Mouse (Mus musculus) right cerebral cortex, adult 2 months (tissue): ENCODE results near the gene Tenm1.

Source experiments
- DNase-seq, 2 experiments: peaks; one replicate each; pipeline ENCODE4 v3.0.0; 2021 to 2022; ENCODE audit warnings: low spot score in 2 of 2

Tenm1 gene

DNA sequence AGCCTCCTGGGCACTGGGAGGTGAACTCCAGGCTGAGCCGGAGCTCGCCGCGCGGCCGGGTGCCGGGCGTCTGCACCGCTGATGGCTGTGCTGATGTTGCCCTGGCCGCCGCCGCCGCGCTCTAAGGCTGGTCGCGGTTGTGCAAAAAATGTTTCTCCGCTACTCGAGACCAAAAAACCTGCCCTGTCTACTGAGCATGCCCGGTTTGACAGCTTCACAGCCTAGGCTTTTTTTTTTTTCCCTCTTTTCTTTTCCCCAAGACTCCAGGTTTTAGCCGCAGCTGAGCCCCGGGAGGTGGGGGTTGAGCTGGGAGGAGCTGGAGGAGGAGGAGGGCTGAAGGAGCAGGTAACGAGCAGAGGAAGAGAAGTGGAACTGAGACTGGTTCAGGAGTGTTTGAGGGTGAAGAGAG is at the start of gene Tenm1:
Gene Tenm1, minus strand, starts transcription at position 272 of the 409 bp plus-strand sequence.
- DNase-seq: peak; percentile 30 to 56

DNA sequence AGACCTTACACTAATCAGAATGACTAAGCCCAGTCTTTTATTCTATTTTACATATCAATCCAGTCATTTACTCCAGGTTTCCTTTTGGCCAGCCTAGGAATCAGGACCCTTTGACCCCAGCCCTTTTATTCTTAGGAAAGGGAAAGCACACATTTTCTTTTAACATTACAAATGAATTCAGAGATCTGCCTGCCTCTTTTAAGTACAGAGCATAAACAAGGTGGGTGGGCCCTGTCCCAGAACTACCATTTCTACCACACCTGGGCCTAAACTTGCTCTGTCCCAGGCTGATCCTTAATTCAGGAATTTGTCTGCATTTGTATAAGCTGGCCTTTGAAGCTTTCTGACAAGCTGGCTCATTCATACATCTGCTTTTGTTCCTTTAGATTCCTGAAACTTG is 38.4 kb upstream of the Tenm1 start:
- DNase-seq: no peak

DNA sequence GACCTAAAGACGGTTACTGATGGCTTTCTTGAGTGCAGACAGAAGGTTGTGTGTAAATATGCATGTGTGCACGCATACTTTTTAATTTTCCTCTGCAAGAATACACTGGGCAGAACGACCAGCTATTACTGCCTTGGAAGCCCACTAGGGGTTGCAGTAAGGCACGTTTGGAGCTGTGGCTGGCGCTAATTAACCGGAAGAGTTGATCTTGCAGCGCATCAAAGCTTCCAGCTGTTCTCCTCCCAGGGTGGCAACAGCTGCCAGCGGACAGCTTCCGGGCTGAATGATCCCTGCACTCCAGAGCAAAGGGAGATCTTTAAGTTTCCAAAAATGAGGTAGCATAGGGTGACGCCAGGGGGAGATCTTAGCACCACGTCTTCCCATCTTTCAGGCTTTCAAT is 1.7 kb upstream of the Tenm1 start:
- DNase-seq: no peak

DNA sequence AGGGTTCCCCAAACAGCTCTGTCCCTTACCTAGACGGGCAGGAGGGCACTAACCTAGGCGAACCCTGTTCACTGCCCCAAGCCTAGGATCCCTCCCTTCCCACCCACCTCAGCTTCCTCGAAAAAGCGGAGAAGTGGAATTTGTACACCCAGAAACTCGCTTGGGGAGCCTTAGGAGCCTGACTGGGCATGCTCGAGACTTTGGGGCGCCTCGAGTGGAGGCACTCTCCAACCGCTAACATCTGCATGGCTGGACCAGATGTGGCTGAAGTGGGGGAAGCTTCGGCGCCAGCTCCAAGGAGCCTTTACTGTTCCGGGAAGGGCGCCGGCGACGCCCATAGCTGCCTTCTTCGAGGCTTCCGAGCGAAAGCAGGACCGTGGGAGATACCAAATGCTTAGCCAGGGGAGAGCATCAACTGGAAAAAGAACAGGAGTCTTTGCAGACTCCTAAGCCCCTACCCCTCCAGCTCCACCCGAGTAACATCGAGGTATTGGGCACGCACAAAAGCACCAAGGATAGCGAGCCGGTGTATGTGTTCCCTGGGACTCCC is 1.1 kb upstream of the Tenm1 start:
- peak; percentile 22 to 40 for DNase-seq

DNA sequence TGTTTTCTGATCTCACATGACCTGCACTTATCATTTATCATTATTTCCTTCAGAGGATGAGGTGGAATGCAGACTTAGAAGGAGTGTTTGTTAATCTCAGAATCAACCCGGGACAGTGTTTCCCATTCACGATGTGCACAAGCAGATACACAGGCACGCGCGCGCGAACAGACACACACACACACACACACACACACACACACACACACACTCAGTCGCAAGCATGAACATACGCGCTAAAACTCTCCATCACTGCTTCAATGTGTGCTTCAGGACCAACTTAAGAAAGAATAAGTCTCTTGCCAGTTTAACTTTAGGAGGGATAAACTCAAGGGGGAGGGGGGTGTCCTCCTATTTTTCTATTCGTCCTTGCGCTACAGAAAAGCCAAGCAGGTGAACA is 411 bp upstream of the Tenm1 start:
- DNase-seq: peak in 1 of 2 experiments; percentile 27

DNA sequence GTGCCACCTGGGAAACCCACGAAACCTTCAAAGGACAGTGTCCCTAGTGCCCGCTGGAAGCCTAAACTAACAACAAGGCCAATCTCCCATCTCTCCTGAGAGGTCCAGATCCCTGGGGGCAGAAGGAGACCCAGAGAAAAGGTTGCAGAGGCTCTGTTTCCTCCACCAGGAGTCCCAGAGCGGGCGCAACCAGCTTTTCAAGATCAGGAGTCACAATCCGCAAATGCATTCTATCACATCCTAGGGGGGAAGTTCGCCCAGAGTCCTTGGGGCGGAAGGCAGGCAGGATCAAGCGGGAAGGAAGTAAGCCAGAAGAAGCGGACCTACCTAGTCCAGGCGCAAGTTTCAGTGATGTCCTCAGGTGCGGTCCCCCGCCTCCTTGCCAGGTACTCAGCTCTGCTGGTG is 963 bp downstream of the Tenm1 start:
- peak; percentile 18 to 32 for DNase-seq

DNA sequence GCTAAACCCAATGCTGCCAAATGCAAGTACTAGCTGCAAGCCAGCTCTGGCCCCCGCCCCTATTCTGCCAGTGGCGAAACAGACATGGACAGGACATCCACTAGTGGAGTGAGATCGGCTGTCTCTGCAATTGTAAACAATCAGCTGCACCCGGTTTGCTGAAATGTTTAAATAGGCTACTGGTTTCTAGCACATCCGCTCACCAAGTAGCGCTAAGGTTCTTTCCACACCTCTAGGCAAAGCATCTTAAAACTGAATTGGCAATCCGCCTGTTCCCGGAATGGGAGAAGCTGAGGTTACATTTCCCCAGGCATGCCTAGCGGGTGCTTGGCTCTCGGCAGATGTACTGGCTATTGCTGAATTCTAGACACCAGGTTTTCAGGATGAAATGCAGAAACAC is 1.8 kb downstream of the Tenm1 start:
- DNase-seq: peak; percentile 27 to 42

DNA sequence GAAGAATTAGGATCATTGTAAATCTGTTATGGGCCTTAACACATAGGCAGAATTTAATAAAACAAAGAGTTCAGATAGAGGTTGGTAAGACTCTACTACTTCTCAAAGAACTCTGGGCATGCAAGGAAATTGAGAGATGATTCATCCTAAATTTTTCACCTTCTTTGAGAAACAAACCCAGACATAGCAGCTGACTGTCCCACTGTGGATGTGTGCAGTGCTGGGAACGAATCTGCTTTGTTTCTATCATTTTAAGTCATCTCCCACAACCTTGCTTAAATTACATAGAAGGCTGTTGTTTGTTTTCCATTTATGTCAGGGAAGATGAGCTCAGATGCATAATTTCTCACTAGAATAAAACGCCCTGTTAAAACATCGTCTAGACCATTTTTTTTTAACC is 31.0 kb downstream of the Tenm1 start:
- DNase-seq: no peak

DNA sequence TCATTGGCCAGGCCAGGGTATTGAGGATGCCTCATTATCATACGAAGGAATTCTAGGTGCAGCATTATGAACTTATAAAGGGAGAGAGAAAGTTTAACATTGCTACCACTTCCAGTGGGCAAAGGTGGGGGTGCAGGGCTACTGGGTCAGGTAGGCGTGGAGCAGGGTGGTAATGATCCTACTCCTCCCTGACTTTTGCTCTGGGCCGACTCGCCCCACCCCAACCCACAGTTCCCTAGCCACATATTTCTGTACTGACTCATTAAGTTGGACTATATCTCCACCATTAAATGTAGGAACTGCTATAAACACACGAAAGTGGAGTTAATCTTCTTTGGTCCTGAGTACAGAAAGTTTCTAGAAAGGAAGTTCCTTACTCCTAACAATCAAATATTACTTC is 40.8 kb downstream of the Tenm1 start:
- DNase-seq: no peak

DNA sequence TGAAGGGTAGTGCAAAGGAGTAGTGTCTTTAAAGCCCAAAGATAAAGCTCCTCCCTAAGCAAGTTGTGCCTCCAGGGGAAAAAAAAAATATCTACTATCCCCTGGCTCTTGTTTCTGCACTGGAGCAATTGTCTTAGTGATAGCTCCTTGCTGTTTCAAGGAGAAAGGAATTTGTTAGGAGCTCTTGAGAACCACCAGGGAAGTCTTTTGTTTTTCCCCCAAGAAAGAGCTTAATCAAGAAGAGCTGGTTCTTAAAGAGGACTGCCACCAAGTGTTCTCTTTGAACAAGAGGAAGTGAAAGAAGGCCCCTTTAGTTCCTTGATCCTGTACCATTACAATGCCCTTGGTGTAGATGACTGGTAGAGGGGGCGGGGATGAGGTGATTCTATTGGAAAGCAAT is 56.4 kb downstream of the Tenm1 start:
- no peak for DNase-seq

DNA sequence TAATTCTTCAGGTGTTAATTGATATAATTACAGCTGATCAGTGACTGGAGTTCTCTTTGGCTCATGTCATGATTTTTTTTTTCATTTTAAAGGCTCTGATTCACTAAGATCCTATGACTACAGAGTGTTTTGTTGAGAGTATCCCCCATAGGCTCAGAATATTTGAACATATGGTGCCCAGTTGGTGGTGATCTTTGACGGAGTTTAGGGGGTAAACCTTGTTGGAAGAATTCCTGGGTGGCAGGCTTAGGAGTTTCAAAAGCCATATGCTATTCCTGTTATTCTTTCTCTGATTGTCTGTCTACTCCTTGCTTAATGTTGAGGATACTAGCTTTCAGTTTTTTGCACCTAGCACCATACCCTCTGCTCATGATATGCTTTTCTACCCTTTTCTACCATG is 109.6 kb downstream of the Tenm1 start:
- DNase-seq: no peak

DNA sequence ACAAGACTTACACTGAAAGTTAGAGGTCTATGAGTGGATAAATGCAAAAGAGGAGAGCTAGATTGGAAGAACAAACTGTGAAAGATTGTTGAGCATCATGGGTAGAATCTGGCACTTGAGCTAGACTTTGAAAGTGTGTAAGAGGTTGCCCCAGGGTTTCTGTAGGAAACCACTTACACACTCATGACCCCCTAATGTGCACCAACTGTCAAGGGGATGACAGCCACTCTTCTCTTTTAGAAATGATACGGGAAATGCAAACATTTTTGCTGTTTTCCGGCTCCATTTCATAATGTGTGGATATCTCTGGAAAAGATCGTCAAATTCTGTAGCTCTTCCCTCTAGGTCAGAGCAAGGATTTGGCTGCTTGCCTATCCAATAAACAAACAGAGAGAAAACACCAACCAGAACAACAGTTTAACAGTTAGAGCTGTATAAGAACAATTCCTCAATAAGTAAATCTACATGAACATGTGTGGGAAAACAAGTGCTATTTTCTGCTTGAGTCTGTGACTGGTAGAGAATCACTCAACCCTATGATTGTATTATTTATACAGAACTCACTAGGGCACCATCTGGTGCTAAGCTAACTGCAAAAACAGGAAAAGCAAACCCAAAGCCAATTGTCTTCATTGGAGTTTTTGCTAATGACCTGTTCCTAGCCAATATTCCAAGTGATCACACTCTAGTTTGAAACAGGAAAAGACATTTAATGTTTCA is 111.0 kb downstream of the Tenm1 start:
- DNase-seq: no peak

DNA sequence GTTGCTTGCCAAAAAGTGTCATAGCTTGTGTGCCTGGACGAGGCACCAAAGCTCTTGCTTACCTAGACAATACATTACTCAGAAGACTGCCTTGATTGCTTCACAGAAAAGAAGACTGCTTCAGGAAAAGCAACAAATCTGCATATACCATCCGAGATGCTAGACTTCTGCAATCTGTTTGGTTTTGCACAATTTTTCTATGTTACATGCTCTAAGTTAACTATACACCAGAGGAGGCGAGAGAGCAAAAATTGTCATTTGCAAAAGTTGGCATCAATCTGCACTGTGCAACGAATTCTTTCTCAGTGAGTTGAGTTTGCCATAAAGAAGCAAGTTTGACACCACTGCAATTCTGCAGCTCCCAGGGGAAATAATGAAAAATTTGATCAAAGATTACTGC is 193.1 kb downstream of the Tenm1 start:
- DNase-seq: no peak

DNA sequence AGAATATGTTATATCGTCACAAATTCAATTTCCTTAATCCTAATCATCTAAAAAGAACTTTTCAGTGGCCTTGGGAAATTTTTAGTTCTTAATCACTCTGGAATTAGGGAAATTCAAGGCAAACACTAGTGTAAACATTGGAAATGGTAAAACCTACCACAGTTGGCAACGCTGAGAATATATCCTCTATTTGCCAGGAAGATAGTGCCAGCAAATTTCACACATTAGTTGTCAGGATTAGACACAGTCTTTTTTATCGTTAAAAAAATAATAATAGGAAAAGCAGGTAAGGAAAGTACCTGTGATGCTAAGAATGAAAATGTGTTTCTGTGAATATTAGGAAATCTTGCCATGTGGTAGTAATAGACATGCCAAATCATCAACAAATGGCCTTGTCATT is 223.9 kb downstream of the Tenm1 start:
- DNase-seq: no peak

DNA sequence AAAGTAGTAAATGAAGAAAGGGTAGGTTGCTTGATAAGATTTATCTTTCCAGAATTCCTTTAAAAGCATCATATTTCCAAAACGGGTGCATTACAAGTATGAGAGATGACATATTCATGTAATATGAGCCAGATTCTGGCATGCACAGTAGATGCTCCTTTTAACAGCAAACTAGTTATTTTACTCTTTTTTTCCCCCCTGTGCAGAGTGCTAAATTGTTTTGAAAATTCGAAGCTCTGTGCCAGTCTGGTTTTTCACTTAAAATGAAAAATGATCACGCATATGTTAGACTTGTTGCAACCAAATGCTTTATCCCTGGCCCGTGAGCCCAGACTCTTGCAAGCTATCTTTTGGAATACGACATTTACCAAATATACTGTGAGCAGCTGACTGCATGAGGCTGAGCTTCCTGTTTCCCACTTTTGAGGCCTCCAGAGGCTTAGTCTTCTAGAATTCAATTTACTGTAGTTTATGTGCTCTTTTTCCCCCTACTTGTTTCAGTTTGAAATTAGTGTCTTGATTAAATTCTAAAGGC is 226.6 kb downstream of the Tenm1 start:
- DNase-seq: no peak

DNA sequence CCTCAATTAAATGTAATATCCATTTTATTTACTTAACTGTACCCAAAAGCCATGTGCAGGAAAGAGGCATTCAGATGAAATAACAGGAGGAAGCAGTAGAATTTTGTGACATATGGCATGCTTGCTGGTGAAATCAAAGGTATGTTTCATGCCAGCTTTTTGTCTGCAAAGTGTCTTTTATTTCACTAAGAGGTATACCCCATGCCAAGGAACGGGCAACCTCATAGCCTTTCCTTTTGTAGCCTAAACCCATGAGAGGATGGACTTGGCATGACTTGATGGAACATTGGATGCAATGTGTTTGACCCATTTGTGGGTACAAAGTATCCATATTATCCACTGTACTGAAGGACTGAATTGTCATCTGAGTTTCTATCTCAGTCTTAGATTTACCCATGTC is 246.0 kb downstream of the Tenm1 start:
- no peak for DNase-seq

DNA sequence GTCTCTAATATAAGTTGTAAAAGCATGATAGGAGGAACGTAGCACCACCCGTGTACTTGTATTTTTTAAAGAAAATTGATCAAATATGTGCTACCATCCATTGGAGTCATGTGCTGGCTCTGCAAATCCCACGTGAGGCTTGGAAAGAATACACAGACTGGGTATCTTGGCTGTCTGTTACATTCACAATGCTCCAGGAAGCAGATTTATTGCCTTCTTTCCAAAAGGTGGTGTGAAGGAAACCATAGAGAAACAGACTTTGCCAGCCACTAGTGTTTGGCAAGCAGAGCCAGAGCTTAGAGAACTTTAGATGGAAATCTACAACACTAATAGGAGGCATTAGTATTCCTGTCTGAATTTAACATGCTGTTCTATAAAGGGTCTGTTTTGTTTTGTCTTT is 277.4 kb downstream of the Tenm1 start:
- DNase-seq: no peak

DNA sequence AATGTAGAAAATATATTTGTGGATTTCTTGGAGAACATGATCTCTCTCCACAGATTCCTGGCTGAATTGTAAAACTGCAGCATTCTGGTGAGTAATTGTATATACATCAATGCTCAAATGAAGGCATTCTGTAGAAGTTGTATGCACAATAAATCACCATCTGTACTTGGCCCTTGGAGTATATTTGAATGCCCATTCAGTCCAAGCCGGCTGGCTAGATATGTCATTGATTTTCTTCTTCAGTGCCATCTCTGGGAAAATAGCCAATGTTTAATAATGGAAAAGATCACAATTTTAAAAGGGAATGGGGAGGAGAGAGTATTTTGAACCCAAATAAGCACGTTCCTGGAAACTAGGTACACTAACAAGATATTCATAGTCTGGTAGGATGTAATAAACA is 299.2 kb downstream of the Tenm1 start:
- no peak for DNase-seq

DNA sequence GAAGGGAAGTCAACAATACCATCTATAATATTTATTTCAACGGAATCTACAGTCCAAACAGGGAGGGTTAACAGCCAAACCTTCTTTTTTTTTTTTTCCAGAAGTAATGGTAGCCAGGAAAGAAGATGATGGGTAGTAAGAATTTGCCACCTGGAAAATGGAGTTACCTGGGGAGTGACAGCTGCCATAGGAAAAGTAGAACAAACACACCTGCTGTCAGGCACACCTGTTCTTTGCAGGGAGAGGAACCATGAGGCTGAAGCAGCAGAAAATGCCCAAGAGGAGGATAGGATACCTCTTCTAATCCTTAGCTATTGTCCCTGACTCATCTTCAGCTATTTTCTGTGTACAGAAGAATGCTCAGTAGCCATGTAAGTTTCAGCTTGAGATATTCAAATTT is 306.4 kb downstream of the Tenm1 start:
- DNase-seq: no peak

DNA sequence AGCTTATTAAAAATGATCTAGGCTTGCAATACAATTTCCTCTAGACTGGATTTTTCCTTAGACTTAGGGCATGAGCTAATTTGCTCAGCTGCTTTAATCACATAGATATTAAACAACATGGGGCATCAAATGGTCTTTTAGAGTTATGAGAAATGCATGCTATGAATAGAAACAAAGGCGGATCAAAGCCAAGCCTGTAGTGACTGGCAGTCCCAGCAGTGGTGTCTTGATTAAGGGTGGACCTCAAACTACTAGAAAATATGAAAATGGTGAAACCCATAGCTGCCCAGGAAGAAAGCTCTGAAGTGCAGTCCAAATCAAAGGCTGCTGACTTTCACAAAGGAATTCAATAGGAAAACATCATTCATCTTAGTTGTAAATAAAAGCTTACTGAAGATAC is 306.9 kb downstream of the Tenm1 start:
- DNase-seq: no peak

DNA sequence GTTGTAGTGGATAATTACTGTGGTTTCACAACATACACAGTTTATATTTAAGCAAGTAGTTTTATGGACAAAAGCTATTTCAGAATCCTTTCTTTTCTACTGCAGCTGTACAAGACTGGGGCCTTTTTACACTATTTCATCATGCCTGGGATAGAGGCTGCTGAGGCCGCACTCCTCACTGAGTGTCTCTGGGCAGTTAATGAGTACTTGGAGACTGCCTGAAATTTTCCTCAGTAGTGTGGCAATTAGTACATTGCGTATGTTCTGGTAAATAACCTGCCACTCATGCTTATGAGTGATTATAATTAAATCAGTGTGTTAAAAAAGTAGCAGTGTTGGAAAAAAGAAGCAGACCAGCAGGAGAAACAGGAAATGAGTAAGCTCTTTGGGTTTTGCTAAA is 442.8 kb downstream of the Tenm1 start:
- DNase-seq: no peak

DNA sequence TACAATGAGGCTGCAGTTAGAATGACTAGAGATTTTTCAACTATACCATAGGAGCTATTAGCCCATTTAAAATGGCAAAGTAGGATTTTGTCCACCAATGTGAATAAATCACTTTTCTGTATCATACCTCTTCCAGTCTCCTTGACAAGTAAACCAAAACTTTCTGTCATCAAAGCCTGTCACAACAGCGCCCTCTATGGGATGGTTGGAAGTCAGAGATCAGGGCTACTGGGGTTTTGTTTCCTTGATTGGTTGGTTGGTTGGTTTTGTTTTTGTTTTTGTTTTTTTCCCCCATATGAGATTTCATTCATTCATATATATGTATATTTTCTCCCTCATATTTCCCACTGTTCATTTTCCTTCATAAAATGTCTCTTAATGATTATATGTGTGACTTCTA is 455.4 kb downstream of the Tenm1 start:
- DNase-seq: no peak

DNA sequence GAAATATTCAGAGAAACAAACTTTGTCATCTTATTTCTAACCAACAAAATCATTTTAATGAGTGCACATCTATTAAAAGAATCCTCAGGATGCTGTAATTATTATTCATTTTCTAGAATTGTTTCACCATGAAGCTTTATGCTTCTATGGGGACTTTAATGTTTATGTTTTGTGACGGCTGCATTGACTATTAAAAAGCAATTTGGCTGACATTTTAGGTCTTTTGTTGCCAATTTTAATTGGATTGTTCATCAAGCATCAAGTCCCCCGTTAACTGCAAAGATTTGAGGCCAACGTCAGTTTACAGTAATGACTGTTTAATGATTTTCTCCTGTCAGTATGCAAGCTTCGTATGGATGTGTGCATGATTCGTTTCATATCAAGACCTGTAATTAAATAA is 461.3 kb downstream of the Tenm1 start:
- no peak for DNase-seq

DNA sequence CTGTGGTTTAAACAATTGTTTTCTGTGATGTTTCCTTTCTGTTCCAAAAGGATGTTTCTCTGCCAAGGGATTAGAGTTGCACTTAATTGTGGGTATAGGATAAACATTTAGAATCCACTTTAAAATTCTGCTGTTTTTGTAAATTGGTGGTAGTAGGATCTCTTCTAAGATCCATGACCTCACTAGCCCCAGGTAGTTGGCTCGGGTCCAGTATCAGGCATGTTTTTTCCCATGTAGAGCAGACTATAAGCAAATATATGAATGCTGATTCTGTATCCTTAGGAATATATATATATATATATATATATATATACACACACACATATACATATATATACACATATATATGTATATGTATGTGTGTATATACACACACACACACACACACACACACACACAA is 567.2 kb downstream of the Tenm1 start:
- DNase-seq: no peak
